Mouse (Mus musculus) neural tube, embryonic 12.5 days (tissue): ENCODE measurements around the gene Gsn. TPM values are rescaled to one million over a fixed set of nuclear protein-coding genes. Genes with fewer than 3 reads are reported as not detected.

Source experiments
- ATAC-seq: fragments of 200-750 bp; cut with Nextera tagmentation; 2 replicates; pipeline ENCODE4 v1.8.0; 2017; ENCODE audit warnings: low read depth, mild to moderate bottlenecking, moderate TSS enrichment, moderate library complexity; ENCODE audit not compliant: low FRiP score
- H3K27ac ChIP-seq: fragments of 300-500 bp; sonication (generic); 2 replicates; pipeline ENCODE4 v1.5.1; 2016
- H3K27me3 ChIP-seq: fragments of 300-500 bp; sonication (generic); replicated peaks from 2 replicates; pipeline ENCODE4 v1.6.1; 2016; ENCODE audit warnings: mild to moderate bottlenecking
- H3K36me3 ChIP-seq: fragments of 300-500 bp; sonication (generic); 2 replicates; pipeline ENCODE4 v1.6.1; 2016; ENCODE audit warnings: mild to moderate bottlenecking
- H3K4me1 ChIP-seq: fragments of 300-500 bp; sonication (generic); 2 replicates; pipeline ENCODE4 v1.6.1; 2016
- H3K4me2 ChIP-seq: fragments of 300-500 bp; sonication (generic); replicated peaks from 2 replicates; pipeline ENCODE4 v1.6.1; 2016; ENCODE audit warnings: mild to moderate bottlenecking
- H3K4me3 ChIP-seq: fragments of 300-500 bp; sonication (generic); 2 replicates; pipeline ENCODE4 v1.5.1; 2016
- H3K9ac ChIP-seq: fragments of 300-500 bp; sonication (generic); 2 replicates; pipeline ENCODE4 v1.6.1; 2016; ENCODE audit warnings: mild to moderate bottlenecking
- H3K9me3 ChIP-seq: fragments of 300-500 bp; sonication (generic); 2 replicates; pipeline ENCODE4 v1.6.1; 2016; ENCODE audit warnings: mild to moderate bottlenecking
- WGBS: fragments of 180-500 bp; shearing (Covaris S2); methylation state at CpG from one replicate; pipeline ENCODE4 v1.1.7; 2016; 5-methylcytosine and 5-hydroxymethylcytosine counted together
- polyA plus RNA-seq: library from polyadenylated mRNA; unstranded; fragments of >200 nt; fragmentation: Nextera tagmentation; extraction: Ambion mirVana; gene quantifications from 2 replicates; pipeline ENCODE4 v1.2.1, GENCODE M21; 2016

The Gsn gene
- polyA plus RNA-seq, result 39.0 and 41.0 TPM in 2 replicates

GRCm38 (mm10) chr2:35255885-35256833, at the start of gene Gsn:
Gene Gsn (plus strand): TSS chr2:35256380.
- Histone ChIP-seq H3K4me3 (peak within 1 kb of the TSS; percentile 49), H3K9me3 (no peaks in the 10 kb centered on the region), H3K9ac (peak within 1 kb of the TSS; percentile 67), H3K27me3 (peaks cover 29% of the 10 kb centered on the region), H3K4me1 (peaks cover 9% of the 10 kb centered on the region; the same call in 1 of the 2 replicates), H3K27ac (no peak within 1 kb of the TSS), H3K4me2 (peak within 1 kb of the TSS; percentile 90), H3K36me3 (no peaks in the 10 kb centered on the region)
- WGBS, result 3% methylated on average over 54 of the region's 54 CpGs
- peak; percentile 90 for ATAC-seq

- Histone ChIP-seq H3K4me1 (no peaks in the 10 kb centered on the region), H3K9me3 (no peaks in the 10 kb centered on the region), H3K4me2 (no peak overlapping the region), H3K27me3 (no peaks in the 10 kb centered on the region), H3K9ac (no peak overlapping the region), H3K36me3 (no peaks in the 10 kb centered on the region), H3K4me3 (no peak overlapping the region), H3K27ac (no peak overlapping the region)
- no peak for ATAC-seq
- WGBS, result 84% methylated on average over 3 of the region's 3 CpGs
Measured at GRCm38 (mm10) chr2:35206761-35207160, 49.4 kb upstream of the Gsn start.

GRCm38 (mm10) chr2:35208054-35208453, 48.1 kb upstream of the Gsn start:
- Histone ChIP-seq H3K9me3 (no peaks in the 10 kb centered on the region), H3K4me2 (no peak overlapping the region), H3K9ac (no peak overlapping the region), H3K27me3 (no peaks in the 10 kb centered on the region), H3K4me1 (no peaks in the 10 kb centered on the region), H3K4me3 (no peak overlapping the region), H3K27ac (no peak overlapping the region), H3K36me3 (no peaks in the 10 kb centered on the region)
- 81% methylated on average over 3 of the region's 3 CpGs for WGBS
- ATAC-seq, result no peak

- Histone ChIP-seq H3K27me3 (no peaks in the 10 kb centered on the region), H3K27ac (no peak overlapping the region), H3K4me2 (no peak overlapping the region), H3K9me3 (no peaks in the 10 kb centered on the region), H3K4me1 (no peaks in the 10 kb centered on the region), H3K4me3 (no peak overlapping the region), H3K9ac (no peak overlapping the region), H3K36me3 (no peaks in the 10 kb centered on the region)
- 80% methylated on average over 8 of the region's 8 CpGs for WGBS
- ATAC-seq, result no peak
Measured at GRCm38 (mm10) chr2:35208931-35209665, 47.1 kb upstream of the Gsn start.

- 88% methylated on average over 3 of the region's 3 CpGs for WGBS
- Histone ChIP-seq H3K4me1 (peaks cover 3% of the 10 kb centered on the region; the same call in 1 of the 2 replicates), H3K4me2 (no peak overlapping the region), H3K4me3 (no peak overlapping the region), H3K9me3 (no peaks in the 10 kb centered on the region), H3K36me3 (no peaks in the 10 kb centered on the region), H3K27ac (no peak overlapping the region), H3K27me3 (no peaks in the 10 kb centered on the region), H3K9ac (no peak overlapping the region)
- ATAC-seq, result no peak
Measured at GRCm38 (mm10) chr2:35211681-35212080, 44.5 kb upstream of the Gsn start.

GRCm38 (mm10) chr2:35213345-35213910, 42.8 kb upstream of the Gsn start:
- 79% methylated on average over 12 of the region's 12 CpGs for WGBS
- no peak for ATAC-seq
- H3K4me3 ChIP-seq, result no peak overlapping the region

GRCm38 (mm10) chr2:35214881-35215358, 41.3 kb upstream of the Gsn start:
- peaks cover 3% of the 10 kb centered on the region; the same call in 1 of the 2 replicates for H3K4me1 ChIP-seq
- WGBS, result 3% methylated on average over 12 of the region's 12 CpGs
- peak; percentile 93 for ATAC-seq
- H3K36me3 ChIP-seq, result no peaks in the 10 kb centered on the region
- no peak overlapping the region for H3K27ac ChIP-seq
- peak overlapping the region; percentile 39 for H3K4me2 ChIP-seq
- no peaks in the 10 kb centered on the region for H3K9me3 ChIP-seq
- H3K9ac ChIP-seq, result no peak overlapping the region; the same call in 1 of the 2 replicates
- H3K4me3 ChIP-seq, result no peak overlapping the region
- no peaks in the 10 kb centered on the region for H3K27me3 ChIP-seq

More at GRCm38 (mm10) chr2:35213345-35213910, 42.8 kb upstream of the Gsn start:
- H3K27me3 ChIP-seq, result no peaks in the 10 kb centered on the region
- H3K9ac ChIP-seq, result no peak overlapping the region
- H3K4me1 ChIP-seq, result peaks cover 3% of the 10 kb centered on the region; the same call in 1 of the 2 replicates
- H3K27ac ChIP-seq, result no peak overlapping the region
- H3K36me3 ChIP-seq, result no peaks in the 10 kb centered on the region
- H3K9me3 ChIP-seq, result no peaks in the 10 kb centered on the region
- H3K4me2 ChIP-seq, result no peak overlapping the region

- peak overlapping the region; percentile 39 for H3K4me2 ChIP-seq
- peak; percentile 43; the same call in 1 of the 2 replicates for ATAC-seq
- no peaks in the 10 kb centered on the region for H3K27me3 ChIP-seq
- H3K9me3 ChIP-seq, result no peaks in the 10 kb centered on the region
- WGBS, result 40% methylated on average over 14 of the region's 14 CpGs
- H3K36me3 ChIP-seq, result no peaks in the 10 kb centered on the region
- no peak overlapping the region; the same call in 1 of the 2 replicates for H3K9ac ChIP-seq
- H3K27ac ChIP-seq, result no peak overlapping the region
- H3K4me1 ChIP-seq, result peaks cover 3% of the 10 kb centered on the region; the same call in 1 of the 2 replicates
- no peak overlapping the region for H3K4me3 ChIP-seq
Measured at GRCm38 (mm10) chr2:35215363-35215762, 40.8 kb upstream of the Gsn start.

GRCm38 (mm10) chr2:35216701-35217100, 39.5 kb upstream of the Gsn start:
- no peak overlapping the region for H3K4me3 ChIP-seq

GRCm38 (mm10) chr2:35218736-35219135, 37.4 kb upstream of the Gsn start:
- no peak overlapping the region for H3K4me2 ChIP-seq
- H3K4me1 ChIP-seq, result peaks cover 3% of the 10 kb centered on the region; the same call in 1 of the 2 replicates
- no peak overlapping the region for H3K27ac ChIP-seq
- no peaks in the 10 kb centered on the region for H3K36me3 ChIP-seq
- no peaks in the 10 kb centered on the region for H3K27me3 ChIP-seq
- no peaks in the 10 kb centered on the region for H3K9me3 ChIP-seq
- no peak overlapping the region for H3K9ac ChIP-seq
- ATAC-seq, result no peak
- H3K4me3 ChIP-seq, result no peak overlapping the region
- WGBS, result 93% methylated on average over 3 of the region's 3 CpGs

More at GRCm38 (mm10) chr2:35216701-35217100, 39.5 kb upstream of the Gsn start:
- WGBS, result 89% methylated on average over 2 of the region's 2 CpGs
- H3K9me3 ChIP-seq, result no peaks in the 10 kb centered on the region
- H3K27ac ChIP-seq, result no peak overlapping the region
- no peaks in the 10 kb centered on the region for H3K36me3 ChIP-seq
- H3K27me3 ChIP-seq, result no peaks in the 10 kb centered on the region
- H3K4me1 ChIP-seq, result peaks cover 3% of the 10 kb centered on the region; the same call in 1 of the 2 replicates
- no peak overlapping the region for H3K4me2 ChIP-seq
- H3K9ac ChIP-seq, result no peak overlapping the region
- ATAC-seq, result no peak

- no peak for ATAC-seq
- Histone ChIP-seq H3K27me3 (no peaks in the 10 kb centered on the region), H3K27ac (no peak overlapping the region), H3K4me1 (no peaks in the 10 kb centered on the region), H3K36me3 (no peaks in the 10 kb centered on the region), H3K4me3 (no peak overlapping the region), H3K9ac (no peak overlapping the region), H3K9me3 (no peaks in the 10 kb centered on the region), H3K4me2 (no peak overlapping the region)
- WGBS, result 51% methylated on average over 6 of the region's 6 CpGs
Measured at GRCm38 (mm10) chr2:35222822-35223391, 33.3 kb upstream of the Gsn start.
